Mouse (Mus musculus): ENCODE results near the gene Grin3b. TPM values are rescaled to one million over a fixed set of nuclear protein-coding genes. Genes with fewer than 3 reads are reported as not detected.

Grin3b gene
- polyA plus RNA-seq, 1 experiment, result 0.16 TPM

DNA sequence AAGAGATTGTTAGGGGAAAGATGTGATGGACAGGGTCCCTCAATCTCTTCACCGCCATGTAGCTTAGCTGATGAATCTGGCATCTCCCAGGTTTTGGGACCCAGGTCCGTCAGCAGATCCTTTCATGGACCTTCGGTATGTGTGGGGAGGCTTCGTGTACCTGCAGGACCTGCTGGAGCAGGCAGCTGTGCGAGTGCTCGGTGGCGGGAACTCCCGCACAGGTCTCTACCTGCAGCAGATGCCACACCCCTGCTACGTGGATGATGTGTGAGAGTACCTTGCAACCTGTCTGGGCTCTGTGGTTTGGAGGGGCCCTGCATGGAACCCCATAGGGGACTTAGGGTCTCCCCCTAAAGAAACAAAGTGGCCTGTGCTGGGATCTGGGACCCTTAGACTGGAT is 31.4 kb downstream of the Grin3b start:
- Histone ChIP-seq H3K27me3 (ENCODE audit: control insufficient read depth, insufficient read depth, low read length) (no peaks in the 10 kb centered on the region), H3K4me3 (ENCODE audit: extremely low read depth, insufficient read depth, insufficient read length) (no peak overlapping the region), H3K36me3 (ENCODE audit: control insufficient read depth, insufficient read depth, low read length) (peaks cover 16% of the 10 kb centered on the region), H3K27ac (ENCODE audit: insufficient read depth, low read length) (no peak overlapping the region), H3K4me1 (ENCODE audit: control insufficient read depth, insufficient read depth, insufficient read length) (no peaks in the 10 kb centered on the region)
- 95% methylated on average over 9 of the region's 9 CpGs for WGBS
- no peak for TF ChIP-seq CTCF (IDR thresholded peaks at IDR 0.05; ENCODE audit: extremely low read depth, insufficient read depth, insufficient read length, insufficient replicate concordance)
- TF ChIP-seq POLR2A (IDR thresholded peaks at IDR 0.05; ENCODE audit: low read depth, low read length), result no peak
- no peak for DNase-seq (ENCODE audit: low read depth in 1 of 2, low spot score in 2 of 2)

DNA sequence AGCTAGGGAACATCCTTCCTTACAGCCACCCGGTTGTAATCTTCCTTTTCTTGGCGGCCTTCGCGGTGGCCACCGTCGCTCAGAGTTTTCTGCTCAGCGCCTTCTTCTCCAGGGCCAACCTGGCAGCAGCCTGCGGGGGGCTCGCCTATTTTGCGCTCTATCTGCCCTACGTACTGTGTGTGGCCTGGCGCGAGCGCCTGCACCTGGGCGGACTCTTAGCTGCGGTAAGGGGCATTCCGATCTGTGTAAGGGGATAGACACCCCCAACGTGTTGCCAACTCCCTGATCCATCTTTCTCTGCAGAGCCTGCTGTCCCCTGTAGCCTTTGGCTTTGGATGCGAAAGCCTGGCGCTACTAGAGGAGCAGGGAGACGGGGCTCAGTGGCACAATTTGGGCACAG is 32.3 kb downstream of the Grin3b start:
- H3K36me3 ChIP-seq (ENCODE audit: control insufficient read depth, insufficient read depth, low read length), result peaks cover 24% of the 10 kb centered on the region
- H3K4me3 ChIP-seq (ENCODE audit: extremely low read depth, insufficient read depth, insufficient read length), result no peak overlapping the region
- no peak for TF ChIP-seq CTCF (IDR thresholded peaks at IDR 0.05; ENCODE audit: extremely low read depth, insufficient read depth, insufficient read length, insufficient replicate concordance)
- no peak for TF ChIP-seq POLR2A (IDR thresholded peaks at IDR 0.05; ENCODE audit: low read depth, low read length)
- no peaks in the 10 kb centered on the region for H3K27me3 ChIP-seq (ENCODE audit: control insufficient read depth, insufficient read depth, low read length)
- no peaks in the 10 kb centered on the region for H3K4me1 ChIP-seq (ENCODE audit: control insufficient read depth, insufficient read depth, insufficient read length)
- H3K27ac ChIP-seq (ENCODE audit: insufficient read depth, low read length), result no peak overlapping the region
- no peak for DNase-seq (ENCODE audit: low read depth in 1 of 2, low spot score in 2 of 2)
- 93% methylated on average over 21 of the region's 21 CpGs for WGBS

DNA sequence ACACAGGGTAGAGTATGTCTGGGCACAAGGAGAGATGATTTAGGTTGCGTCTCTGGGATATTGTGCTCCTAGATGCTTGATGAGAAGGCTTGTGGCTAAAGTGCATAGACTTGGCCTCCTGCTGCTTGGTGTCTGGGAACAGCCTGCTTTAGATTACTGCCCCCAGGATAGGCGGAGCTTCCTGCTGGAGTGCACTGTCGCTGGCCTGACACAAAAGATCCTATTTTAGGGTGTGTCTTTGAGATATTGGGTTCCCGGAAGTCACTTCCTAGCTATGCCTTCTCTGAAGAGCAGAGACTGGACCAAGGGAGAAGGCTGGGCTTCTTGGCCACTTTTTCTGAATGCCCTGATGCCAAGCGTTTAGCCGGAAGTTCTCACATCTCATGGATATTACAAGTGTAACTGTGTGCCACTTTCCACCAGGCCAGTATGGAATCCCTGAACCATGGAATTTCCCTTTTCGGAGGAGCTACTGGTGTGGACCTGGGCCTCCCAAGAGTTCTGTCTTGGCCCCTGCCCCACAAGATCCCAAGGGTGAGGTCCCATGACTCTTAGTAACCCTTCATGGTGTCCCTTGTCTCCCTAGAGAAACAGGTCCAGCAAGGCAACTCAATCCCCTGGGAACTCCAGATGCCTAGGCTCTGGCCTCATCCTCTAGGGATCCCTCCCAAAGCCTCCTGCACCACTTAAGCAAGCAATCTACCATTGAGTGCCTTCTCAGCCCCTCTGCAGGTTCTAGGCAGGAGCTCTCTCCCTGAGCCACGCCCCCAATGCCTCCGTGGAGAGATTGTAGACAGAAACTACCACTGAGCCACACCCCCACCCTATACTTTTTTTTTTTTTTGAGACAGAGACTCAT is 33.1 kb downstream of the Grin3b start:
- Histone ChIP-seq H3K4me3 (ENCODE audit: extremely low read depth, insufficient read depth, insufficient read length) (no peak overlapping the region), H3K36me3 (ENCODE audit: control insufficient read depth, insufficient read depth, low read length) (peaks cover 28% of the 10 kb centered on the region), H3K4me1 (ENCODE audit: control insufficient read depth, insufficient read depth, insufficient read length) (no peaks in the 10 kb centered on the region), H3K27ac (ENCODE audit: insufficient read depth, low read length) (no peak overlapping the region), H3K27me3 (ENCODE audit: control insufficient read depth, insufficient read depth, low read length) (no peaks in the 10 kb centered on the region)
- 81% methylated on average over 9 of the region's 9 CpGs for WGBS
- no peak for DNase-seq (ENCODE audit: low read depth in 1 of 2, low spot score in 2 of 2)
- TF ChIP-seq CTCF (IDR thresholded peaks at IDR 0.05; ENCODE audit: extremely low read depth, insufficient read depth, insufficient read length, insufficient replicate concordance) (no peak), POLR2A (IDR thresholded peaks at IDR 0.05; ENCODE audit: low read depth, low read length) (no peak)

DNA sequence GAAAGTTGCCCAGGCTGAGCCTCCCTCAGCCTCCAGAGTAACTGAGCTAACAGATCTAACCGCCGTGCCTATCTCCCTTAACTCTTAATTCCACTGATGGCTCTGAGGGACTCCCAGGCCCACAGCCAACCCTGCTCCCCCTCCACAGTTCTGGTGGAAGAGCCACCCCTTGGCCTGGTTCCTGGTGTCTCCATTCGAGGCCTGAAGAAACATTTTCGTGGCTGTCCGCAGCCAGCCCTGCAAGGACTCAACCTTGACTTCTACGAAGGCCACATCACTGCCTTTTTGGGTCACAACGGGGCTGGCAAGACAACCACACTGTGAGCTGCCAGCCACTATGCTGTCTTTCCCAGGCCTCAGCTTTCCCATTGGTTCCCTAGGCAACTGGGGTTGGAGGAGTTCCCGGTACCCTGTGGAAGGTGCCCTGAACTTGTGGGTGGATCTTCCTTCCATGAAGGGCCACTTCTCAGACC is 33.8 kb downstream of the Grin3b start:
- 85% methylated on average over 8 of the region's 8 CpGs for WGBS
- no peak for DNase-seq (ENCODE audit: low read depth in 1 of 2, low spot score in 2 of 2)
- H3K27ac ChIP-seq (ENCODE audit: insufficient read depth, low read length), result no peak overlapping the region
- no peak for TF ChIP-seq CTCF (IDR thresholded peaks at IDR 0.05; ENCODE audit: extremely low read depth, insufficient read depth, insufficient read length, insufficient replicate concordance)
- H3K36me3 ChIP-seq (ENCODE audit: control insufficient read depth, insufficient read depth, low read length), result peaks cover 29% of the 10 kb centered on the region
- no peak overlapping the region for H3K4me3 ChIP-seq (ENCODE audit: extremely low read depth, insufficient read depth, insufficient read length)
- no peaks in the 10 kb centered on the region for H3K4me1 ChIP-seq (ENCODE audit: control insufficient read depth, insufficient read depth, insufficient read length)
- no peaks in the 10 kb centered on the region for H3K27me3 ChIP-seq (ENCODE audit: control insufficient read depth, insufficient read depth, low read length)

DNA sequence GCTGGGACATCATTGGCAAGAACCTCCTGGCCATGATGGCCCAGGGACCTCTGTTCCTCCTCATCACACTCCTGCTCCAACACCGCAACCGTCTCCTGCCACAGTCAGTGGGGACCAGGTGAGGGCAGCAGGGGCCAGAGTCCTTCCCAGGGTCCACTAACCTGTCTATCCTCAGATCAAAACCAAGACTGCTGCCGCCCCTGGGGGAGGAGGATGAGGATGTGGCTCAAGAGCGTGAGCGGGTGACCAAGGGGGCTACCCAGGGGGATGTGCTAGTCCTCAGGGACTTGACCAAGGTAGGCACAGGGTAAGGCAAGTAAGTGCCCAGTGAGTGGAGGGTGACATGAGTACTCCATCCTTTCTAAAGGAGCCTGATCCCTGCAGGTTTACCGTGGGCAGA is 41.2 kb downstream of the Grin3b start:
- H3K27me3 ChIP-seq (ENCODE audit: control insufficient read depth, insufficient read depth, low read length), result no peaks in the 10 kb centered on the region
- no peak for DNase-seq (ENCODE audit: low read depth in 1 of 2, low spot score in 2 of 2)
- H3K36me3 ChIP-seq (ENCODE audit: control insufficient read depth, insufficient read depth, low read length), result peaks cover 33% of the 10 kb centered on the region
- no peak for TF ChIP-seq CTCF (IDR thresholded peaks at IDR 0.05; ENCODE audit: extremely low read depth, insufficient read depth, insufficient read length, insufficient replicate concordance)
- no peak for TF ChIP-seq POLR2A (IDR thresholded peaks at IDR 0.05; ENCODE audit: low read depth, low read length)
- 97% methylated on average over 6 of the region's 6 CpGs for WGBS
- H3K4me1 ChIP-seq (ENCODE audit: control insufficient read depth, insufficient read depth, insufficient read length), result peaks cover 9% of the 10 kb centered on the region
- no peak overlapping the region for H3K27ac ChIP-seq (ENCODE audit: insufficient read depth, low read length)
- H3K4me3 ChIP-seq (ENCODE audit: extremely low read depth, insufficient read depth, insufficient read length), result no peak overlapping the region

DNA sequence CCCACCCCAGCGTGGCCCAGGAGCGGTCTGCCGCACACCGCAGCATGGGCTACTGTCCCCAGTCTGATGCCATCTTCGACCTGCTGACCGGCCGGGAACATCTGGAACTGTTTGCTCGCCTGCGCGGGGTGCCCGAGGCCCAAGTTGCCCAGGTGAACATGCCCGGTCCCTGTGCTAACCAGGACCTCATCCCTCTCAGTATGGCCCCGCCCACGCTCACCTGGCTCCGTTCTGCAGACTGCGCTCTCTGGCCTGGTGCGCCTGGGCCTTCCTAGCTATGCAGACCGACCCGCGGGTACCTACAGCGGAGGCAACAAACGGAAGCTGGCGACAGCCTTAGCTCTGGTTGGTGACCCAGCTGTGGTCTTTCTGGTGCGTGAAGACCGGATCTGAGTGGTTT is 43.1 kb downstream of the Grin3b start:
- no peak for DNase-seq (ENCODE audit: low read depth in 1 of 2, low spot score in 2 of 2)
- Histone ChIP-seq H3K27me3 (ENCODE audit: control insufficient read depth, insufficient read depth, low read length) (no peaks in the 10 kb centered on the region), H3K4me3 (ENCODE audit: extremely low read depth, insufficient read depth, insufficient read length) (no peak overlapping the region), H3K27ac (ENCODE audit: insufficient read depth, low read length) (no peak overlapping the region), H3K4me1 (ENCODE audit: control insufficient read depth, insufficient read depth, insufficient read length) (peaks cover 9% of the 10 kb centered on the region), H3K36me3 (ENCODE audit: control insufficient read depth, insufficient read depth, low read length) (peaks cover 26% of the 10 kb centered on the region)
- TF ChIP-seq POLR2A (IDR thresholded peaks at IDR 0.05; ENCODE audit: low read depth, low read length) (no peak), CTCF (IDR thresholded peaks at IDR 0.05; ENCODE audit: extremely low read depth, insufficient read depth, insufficient read length, insufficient replicate concordance) (no peak)
- 95% methylated on average over 25 of the region's 25 CpGs for WGBS
